Mouse (Mus musculus): ENCODE measurements around the gene Tsnaxip1.
"Not testable (repeated sequence)": the region's sequence is repeated elsewhere in the genome, so short reads cannot be mapped to it uniquely, and the experiment has no call there.

Tsnaxip1 gene

GRCm38 (mm10) chr8:105813241-105813640 is 14.3 kb upstream of the Tsnaxip1 start:
- DNase-seq (ENCODE audit: low spot score): no peak

GRCm38 (mm10) chr8:105819659-105820058 is 7.9 kb upstream of the Tsnaxip1 start:
- no peak for DNase-seq (ENCODE audit: low spot score)

GRCm38 (mm10) chr8:105820925-105821324 is 6.6 kb upstream of the Tsnaxip1 start:
- DNase-seq (ENCODE audit: low spot score): no peak

GRCm38 (mm10) chr8:105825506-105825905 is 2.0 kb upstream of the Tsnaxip1 start:
- DNase-seq (ENCODE audit: low spot score): no peak

GRCm38 (mm10) chr8:105826379-105826778 is 1.2 kb upstream of the Tsnaxip1 start:
- DNase-seq (ENCODE audit: low spot score): no peak

- DNase-seq (ENCODE audit: low spot score): not testable (repeated sequence)
Measured at GRCm38 (mm10) chr8:105833740-105834139, 6.2 kb downstream of the Tsnaxip1 start.

GRCm38 (mm10) chr8:105835318-105835717 is 7.8 kb downstream of the Tsnaxip1 start:
- no peak for DNase-seq (ENCODE audit: low spot score)

GRCm38 (mm10) chr8:105836991-105837390 is 9.5 kb downstream of the Tsnaxip1 start:
- no peak for DNase-seq (ENCODE audit: low spot score)

- DNase-seq (ENCODE audit: low spot score): no peak
Measured at GRCm38 (mm10) chr8:105839209-105839608, 11.7 kb downstream of the Tsnaxip1 start.

- DNase-seq (ENCODE audit: low spot score): no peak
Measured at GRCm38 (mm10) chr8:105846678-105847077, 19.1 kb downstream of the Tsnaxip1 start.

GRCm38 (mm10) chr8:105850014-105850413 is 22.5 kb downstream of the Tsnaxip1 start:
- no peak for DNase-seq (ENCODE audit: low spot score)

- no peak for DNase-seq (ENCODE audit: low spot score)
Measured at GRCm38 (mm10) chr8:105850611-105851010, 23.1 kb downstream of the Tsnaxip1 start.

- peak; percentile 85 for DNase-seq (ENCODE audit: low spot score)
Measured at GRCm38 (mm10) chr8:105851651-105852143, 24.2 kb downstream of the Tsnaxip1 start.

- no peak for DNase-seq (ENCODE audit: low spot score)
Measured at GRCm38 (mm10) chr8:105852146-105852729, 24.7 kb downstream of the Tsnaxip1 start.

GRCm38 (mm10) chr8:105853178-105853577 is 25.6 kb downstream of the Tsnaxip1 start, which contains the start of gene Cenpt:
Gene Cenpt (minus strand): TSS chr8:105853278.
- DNase-seq (ENCODE audit: low spot score): no peak

GRCm38 (mm10) chr8:105854303-105854702 is 26.8 kb downstream of the Tsnaxip1 start:
- DNase-seq (ENCODE audit: low spot score): no peak

- peak; percentile 83 for DNase-seq (ENCODE audit: low spot score)
Measured at GRCm38 (mm10) chr8:105854715-105855216, 27.2 kb downstream of the Tsnaxip1 start, which contains the start of gene Thap11. Gene Thap11 (plus strand): TSS chr8:105855132.

- no peak for DNase-seq (ENCODE audit: low spot score)
Measured at GRCm38 (mm10) chr8:105855248-105856167, 28.0 kb downstream of the Tsnaxip1 start.

- no peak for DNase-seq (ENCODE audit: low spot score)
Measured at GRCm38 (mm10) chr8:105856168-105856835, 28.8 kb downstream of the Tsnaxip1 start.

- no peak for DNase-seq (ENCODE audit: low spot score)
Measured at GRCm38 (mm10) chr8:105858495-105858894, 31.0 kb downstream of the Tsnaxip1 start.

GRCm38 (mm10) chr8:105859314-105859713 is 31.8 kb downstream of the Tsnaxip1 start:
- no peak for DNase-seq (ENCODE audit: low spot score)

Measured in left cerebral cortex, adult 11 months (tissue).